Mouse (Mus musculus): ENCODE results near the gene Ggt1. TPM values are rescaled to one million over a fixed set of nuclear protein-coding genes. Genes with fewer than 3 reads are reported as not detected.

Ggt1 gene
- polyA plus RNA-seq, 1 experiment = 0.06 TPM

- Histone ChIP-seq H3K79me2 (ENCODE audit: control insufficient read depth, insufficient read depth) (no peaks in the 10 kb centered on the region), H3ac (ENCODE audit: control insufficient read depth, insufficient read length) (no peak overlapping the region), H3K4me3 (no peak overlapping the region), H3K36me3 (ENCODE audit: control insufficient read depth, insufficient read depth) (no peaks in the 10 kb centered on the region), H3K27me3 (ENCODE audit: control insufficient read depth, insufficient read depth, insufficient read length) (no peaks in the 10 kb centered on the region), H3K4me2 (ENCODE audit: low read depth) (no peak overlapping the region)
- TF ChIP-seq TCF12 (IDR thresholded peaks at IDR 0.05; ENCODE audit: insufficient read depth, poor library complexity, severe bottlenecking) (no peak), POLR2A (IDR thresholded peaks at IDR 0.05; ENCODE audit: insufficient read length, low read depth) (no peak), MAX (IDR thresholded peaks at IDR 0.05; ENCODE audit: low read depth) (no peak)
Observed at GRCm38 (mm10) chr10:75625920-75626319, 64.5 kb downstream of the Ggt1 start.

GRCm38 (mm10) chr10:75626991-75627390, 65.6 kb downstream of the Ggt1 start:
- no peak overlapping the region for H3K4me3 ChIP-seq
- H3K79me2 ChIP-seq (ENCODE audit: control insufficient read depth, insufficient read depth) = no peaks in the 10 kb centered on the region
- H3K4me2 ChIP-seq (ENCODE audit: low read depth) = no peak overlapping the region
- no peak for TF ChIP-seq SRF (IDR thresholded peaks at IDR 0.05; ENCODE audit: control insufficient read depth, insufficient read length, low read depth)
- H3K27me3 ChIP-seq (ENCODE audit: control insufficient read depth, insufficient read depth, insufficient read length) = no peaks in the 10 kb centered on the region
- no peaks in the 10 kb centered on the region for H3K36me3 ChIP-seq (ENCODE audit: control insufficient read depth, insufficient read depth)
- no peak overlapping the region for H3ac ChIP-seq (ENCODE audit: control insufficient read depth, insufficient read length)

DNA sequence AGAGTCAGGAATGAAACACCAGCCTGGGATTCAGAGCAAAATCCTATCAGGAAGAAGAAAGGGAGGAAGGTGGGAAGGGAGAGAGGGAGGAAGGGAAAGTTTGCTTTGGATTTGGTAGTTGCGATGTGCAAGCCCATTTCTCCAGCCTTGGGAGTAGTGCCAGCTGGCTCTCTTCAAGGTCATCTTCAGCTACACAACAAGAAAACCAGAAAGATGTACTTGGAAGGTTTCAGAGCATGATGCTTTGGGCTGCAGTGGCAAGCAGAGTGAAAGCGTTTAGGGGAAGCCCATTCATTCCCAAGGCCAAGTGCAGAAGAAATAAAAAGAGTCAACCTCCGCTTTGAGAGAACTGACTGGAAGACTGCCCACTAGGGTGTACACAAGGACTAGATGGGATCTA, 66.1 kb downstream of the Ggt1 start:
- H3K79me2 ChIP-seq (ENCODE audit: control insufficient read depth, insufficient read depth) = no peaks in the 10 kb centered on the region
- no peak for TF ChIP-seq TCF3 (IDR thresholded peaks at IDR 0.05; ENCODE audit: insufficient read length, low read depth)
- TF ChIP-seq E2F4 (IDR thresholded peaks at IDR 0.05; ENCODE audit: insufficient read depth) = no peak
- TF ChIP-seq POLR2A (IDR thresholded peaks at IDR 0.05; ENCODE audit: insufficient read length, low read depth) = no peak
- TF ChIP-seq TCF12 (IDR thresholded peaks at IDR 0.05; ENCODE audit: insufficient read depth, poor library complexity, severe bottlenecking) = no peak
- no peak for TF ChIP-seq REST (IDR thresholded peaks at IDR 0.05; ENCODE audit: insufficient read depth, insufficient read length)
- TF ChIP-seq MYOG (IDR thresholded peaks at IDR 0.05; ENCODE audit: control insufficient read depth in 1 of 3, insufficient read depth in 1 of 3, insufficient read length in 2 of 3, low read depth in 2 of 3) = no peak
- no peak for TF ChIP-seq MYOD1 (IDR thresholded peaks at IDR 0.05; ENCODE audit: control insufficient read depth in 1 of 3, insufficient read length in 2 of 3, low read depth in 2 of 3)
- no peak for TF ChIP-seq MAX (IDR thresholded peaks at IDR 0.05; ENCODE audit: low read depth)

DNA sequence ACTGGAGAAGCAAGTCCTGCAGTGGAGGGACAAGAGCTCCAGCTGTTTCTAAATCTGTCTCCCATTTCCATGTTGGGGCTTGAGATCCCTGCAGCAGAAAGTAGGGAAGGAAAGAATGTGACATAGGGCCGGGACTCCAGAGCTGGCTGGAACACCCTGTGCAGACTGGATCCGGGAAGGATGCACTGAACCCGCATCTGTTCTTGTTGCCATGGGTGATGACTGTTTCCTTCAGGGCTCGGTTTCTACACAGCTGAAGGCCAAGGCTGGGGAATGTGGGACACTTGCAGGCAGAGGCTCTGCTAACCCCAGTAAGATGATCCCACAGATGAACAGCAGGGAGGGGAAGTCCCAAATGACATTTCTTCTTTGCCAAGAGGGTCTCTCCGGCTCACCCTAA, 71.2 kb downstream of the Ggt1 start:
- no peak overlapping the region for H3ac ChIP-seq (ENCODE audit: control insufficient read depth, insufficient read length)
- H3K4me3 ChIP-seq = no peak overlapping the region
- no peaks in the 10 kb centered on the region for H3K79me2 ChIP-seq (ENCODE audit: control insufficient read depth, insufficient read depth)
- H3K4me2 ChIP-seq (ENCODE audit: low read depth) = no peak overlapping the region
- no peaks in the 10 kb centered on the region for H3K36me3 ChIP-seq (ENCODE audit: control insufficient read depth, insufficient read depth)
- TF ChIP-seq E2F4 (IDR thresholded peaks at IDR 0.05; ENCODE audit: insufficient read depth) (no peak), CEBPB (IDR thresholded peaks at IDR 0.05; ENCODE audit: insufficient read depth, poor library complexity, severe bottlenecking) (no peak), MYOG (IDR thresholded peaks at IDR 0.05; ENCODE audit: control insufficient read depth in 1 of 3, insufficient read depth in 1 of 3, insufficient read length in 2 of 3, low read depth in 2 of 3) (peak in 1 of 3 experiments; percentile 3), SRF (IDR thresholded peaks at IDR 0.05; ENCODE audit: control insufficient read depth, insufficient read length, low read depth) (no peak), MAX (IDR thresholded peaks at IDR 0.05; ENCODE audit: low read depth) (no peak)
- peaks cover 4% of the 10 kb centered on the region for H3K27me3 ChIP-seq (ENCODE audit: control insufficient read depth, insufficient read depth, insufficient read length)

More for the DNA sequence above, 66.1 kb downstream of the Ggt1 start:
- no peaks in the 10 kb centered on the region for H3K27me3 ChIP-seq (ENCODE audit: control insufficient read depth, insufficient read depth, insufficient read length)
- no peak overlapping the region for H3K4me3 ChIP-seq
- no peak overlapping the region for H3ac ChIP-seq (ENCODE audit: control insufficient read depth, insufficient read length)
- H3K36me3 ChIP-seq (ENCODE audit: control insufficient read depth, insufficient read depth) = no peaks in the 10 kb centered on the region
- no peak overlapping the region for H3K4me2 ChIP-seq (ENCODE audit: low read depth)

- no peak overlapping the region for H3ac ChIP-seq (ENCODE audit: control insufficient read depth, insufficient read length)
- no peak overlapping the region for H3K4me3 ChIP-seq
- no peak for TF ChIP-seq REST (IDR thresholded peaks at IDR 0.05; ENCODE audit: insufficient read depth, insufficient read length)
- TF ChIP-seq SRF (IDR thresholded peaks at IDR 0.05; ENCODE audit: control insufficient read depth, insufficient read length, low read depth) = no peak
- TF ChIP-seq POLR2A (IDR thresholded peaks at IDR 0.05; ENCODE audit: insufficient read length, low read depth) = no peak
- TF ChIP-seq CEBPB (IDR thresholded peaks at IDR 0.05; ENCODE audit: insufficient read depth, poor library complexity, severe bottlenecking) = no peak
- no peak for TF ChIP-seq E2F4 (IDR thresholded peaks at IDR 0.05; ENCODE audit: insufficient read depth)
- TF ChIP-seq MAX (IDR thresholded peaks at IDR 0.05; ENCODE audit: low read depth) = no peak
- TF ChIP-seq USF1 (IDR thresholded peaks at IDR 0.05; ENCODE audit: low read depth) = no peak
- no peak for TF ChIP-seq MYOG (IDR thresholded peaks at IDR 0.05; ENCODE audit: control insufficient read depth in 1 of 3, insufficient read depth in 1 of 3, insufficient read length in 2 of 3, low read depth in 2 of 3)
- no peak for TF ChIP-seq TCF12 (IDR thresholded peaks at IDR 0.05; ENCODE audit: insufficient read depth, poor library complexity, severe bottlenecking)
- no peak for TF ChIP-seq POLR2AphosphoS2 (IDR thresholded peaks at IDR 0.05; ENCODE audit: insufficient read length, low read depth)
- no peak for TF ChIP-seq MYOD1 (IDR thresholded peaks at IDR 0.05; ENCODE audit: control insufficient read depth in 1 of 3, insufficient read length in 2 of 3, low read depth in 2 of 3)
- TF ChIP-seq TCF3 (IDR thresholded peaks at IDR 0.05; ENCODE audit: insufficient read length, low read depth) = no peak
- H3K36me3 ChIP-seq (ENCODE audit: control insufficient read depth, insufficient read depth) = no peaks in the 10 kb centered on the region
- no peaks in the 10 kb centered on the region for H3K79me2 ChIP-seq (ENCODE audit: control insufficient read depth, insufficient read depth)
- peaks cover 8% of the 10 kb centered on the region for H3K27me3 ChIP-seq (ENCODE audit: control insufficient read depth, insufficient read depth, insufficient read length)
- H3K4me2 ChIP-seq (ENCODE audit: low read depth) = no peak overlapping the region
Observed at GRCm38 (mm10) chr10:75633048-75633447, 71.6 kb downstream of the Ggt1 start.
